Mouse (Mus musculus) spleen, adult 2 months (tissue): Measurements from ENCODE around the gene Mrpl1. TPM values are rescaled to one million over a fixed set of nuclear protein-coding genes. Genes with fewer than 3 reads are reported as not detected.

Experiments
- DNase-seq, 2 experiments: peaks; one replicate each; pipeline versions ENCODE4 v3.0.0 to v3.0.0-alpha.2; 2012 to 2021; ENCODE audit warnings: low spot score in 2 of 2, low read depth in 1 of 2
- H3K27ac ChIP-seq: fragments of 200-500 bp; 2 replicates; pipeline ENCODE4 v1.5.1; 2012; ENCODE audit warnings: low read length, inconsistent platforms; ENCODE audit not compliant: insufficient read depth
- H3K27me3 ChIP-seq: fragments of 200-500 bp; 2 replicates; pipeline ENCODE4 v1.6.1; 2012; ENCODE audit warnings: mild to moderate bottlenecking, moderate library complexity, low read length, inconsistent platforms; ENCODE audit not compliant: control insufficient read depth, insufficient read depth
- H3K36me3 ChIP-seq: fragments of 200-500 bp; 2 replicates; pipeline ENCODE4 v1.6.1; 2012; ENCODE audit warnings: mild to moderate bottlenecking, low read length, inconsistent platforms; ENCODE audit not compliant: control insufficient read depth, insufficient read depth
- H3K4me1 ChIP-seq: fragments of 200-500 bp; 2 replicates; pipeline ENCODE4 v1.6.1; 2011; ENCODE audit warnings: inconsistent platforms; ENCODE audit not compliant: control insufficient read depth, insufficient read depth, insufficient read length
- H3K4me3 ChIP-seq: fragments of 200-500 bp; 2 replicates; pipeline ENCODE4 v1.5.1; 2011; ENCODE audit warnings: mild to moderate bottlenecking, inconsistent platforms; ENCODE audit not compliant: insufficient read depth, insufficient read length; ENCODE audit errors: extremely low read depth
- CTCF ChIP-seq: fragments of 200-500 bp; IDR thresholded peaks from 2 replicates; pipeline ENCODE4 v1.5.1; 2011; ENCODE audit warnings: mild to moderate bottlenecking, inconsistent platforms; ENCODE audit not compliant: insufficient read depth, insufficient read length, insufficient replicate concordance; ENCODE audit errors: extremely low read depth
- POLR2A ChIP-seq: fragments of 200-500 bp; IDR thresholded peaks from 2 replicates; pipeline ENCODE4 v1.6.1; 2011; ENCODE audit warnings: low read depth, low read length, inconsistent platforms
- WGBS: fragments of 180-500 bp; shearing (Covaris S2); methylation state at CpG from one replicate; pipeline ENCODE4 v1.1.7; 2018; 5-methylcytosine and 5-hydroxymethylcytosine counted together
- polyA plus RNA-seq: library from polyadenylated mRNA; depleted of rRNA; stranded (reverse); fragments of >200 nt; gene quantifications from 2 replicates; pipeline ENCODE4 v1.2.3, GENCODE M21; 2012

The Mrpl1 gene
- polyA plus RNA-seq, 1 experiment, result 1.1 TPM

DNA sequence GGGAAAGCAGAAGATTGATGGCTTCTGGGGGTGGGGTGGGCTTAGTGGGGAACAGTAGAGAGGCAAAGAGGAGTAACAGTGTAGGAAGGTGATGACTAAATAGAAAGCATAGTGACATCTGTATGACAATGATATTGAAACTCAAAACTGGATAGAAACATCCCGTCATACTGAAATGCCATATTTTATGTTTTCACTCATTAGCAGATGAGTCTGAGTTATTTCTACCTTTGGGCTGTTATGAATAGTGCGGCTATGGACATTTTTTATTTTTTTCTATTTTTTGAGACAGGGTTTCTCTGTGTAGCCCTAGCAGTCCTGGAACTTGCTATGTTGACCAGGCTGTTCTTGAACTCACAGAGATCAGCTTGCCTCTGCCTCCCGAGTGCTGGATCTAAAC is 13.7 kb downstream of the Mrpl1 start:
- Histone ChIP-seq H3K27me3 (no peaks in the 10 kb centered on the region), H3K4me3 (no peak overlapping the region), H3K27ac (no peak overlapping the region), H3K4me1 (peaks cover 13% of the 10 kb centered on the region; the same call in 1 of the 2 replicates), H3K36me3 (peaks cover 8% of the 10 kb centered on the region)
- TF ChIP-seq POLR2A (no peak), CTCF (no peak)
- no peak for DNase-seq
- WGBS, result 91% methylated on average over 3 of the region's 3 CpGs

- no peak for DNase-seq
- peaks cover 18% of the 10 kb centered on the region for H3K36me3 ChIP-seq
- no peaks in the 10 kb centered on the region for H3K27me3 ChIP-seq
- no peak overlapping the region for H3K27ac ChIP-seq
- 93% methylated on average over 8 of the region's 8 CpGs for WGBS
- H3K4me3 ChIP-seq, result no peak overlapping the region
- peaks cover 5% of the 10 kb centered on the region; the same call in 1 of the 2 replicates for H3K4me1 ChIP-seq
- TF ChIP-seq POLR2A, result no peak
- no peak for TF ChIP-seq CTCF
Measured at GRCm38 (mm10) chr5:96226490-96226889, 17.2 kb downstream of the Mrpl1 start.

DNA sequence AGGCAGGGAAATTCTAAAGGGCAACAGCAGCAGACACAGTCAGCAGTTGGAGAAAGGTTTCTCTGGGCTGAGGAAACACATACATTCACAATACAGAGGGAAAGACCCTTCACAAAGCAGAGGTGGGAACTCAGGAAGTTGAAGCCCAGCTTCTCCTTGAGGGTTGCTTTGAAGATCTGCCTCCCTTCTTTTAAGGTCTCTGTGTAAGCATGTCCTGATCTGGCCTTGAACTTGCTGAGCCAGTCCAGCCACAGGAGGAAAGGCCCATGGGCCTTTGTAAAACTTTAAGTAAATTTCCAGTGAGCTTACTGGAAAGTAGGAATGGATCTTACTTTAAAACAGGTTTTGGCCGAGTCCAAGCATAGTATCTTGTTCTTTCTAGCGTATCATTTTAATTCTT is 19.7 kb downstream of the Mrpl1 start:
- Histone ChIP-seq H3K4me3 (no peak overlapping the region), H3K4me1 (no peaks in the 10 kb centered on the region), H3K36me3 (peaks cover 19% of the 10 kb centered on the region), H3K27ac (no peak overlapping the region), H3K27me3 (no peaks in the 10 kb centered on the region)
- DNase-seq, result no peak
- WGBS, result 92% methylated on average over 2 of the region's 2 CpGs
- no peak for TF ChIP-seq POLR2A
- TF ChIP-seq CTCF, result no peak

- H3K36me3 ChIP-seq, result peaks cover 8% of the 10 kb centered on the region
- H3K27ac ChIP-seq, result no peak overlapping the region
- TF ChIP-seq POLR2A (no peak), CTCF (no peak)
- DNase-seq, result no peak
- no peaks in the 10 kb centered on the region for H3K27me3 ChIP-seq
- no peak overlapping the region for H3K4me3 ChIP-seq
- WGBS, result 45% methylated on average over 5 of the region's 5 CpGs
- no peaks in the 10 kb centered on the region for H3K4me1 ChIP-seq
Measured at GRCm38 (mm10) chr5:96238797-96239196, 29.5 kb downstream of the Mrpl1 start.

GRCm38 (mm10) chr5:96240856-96241255 is 31.6 kb downstream of the Mrpl1 start:
- no peak for TF ChIP-seq CTCF
- TF ChIP-seq POLR2A, result no peak
- Histone ChIP-seq H3K27ac (no peak overlapping the region), H3K27me3 (no peaks in the 10 kb centered on the region), H3K36me3 (peaks cover 7% of the 10 kb centered on the region), H3K4me1 (no peaks in the 10 kb centered on the region), H3K4me3 (no peak overlapping the region)
- WGBS, result 88% methylated on average over 1 of the region's 1 CpGs
- DNase-seq, result no peak

DNA sequence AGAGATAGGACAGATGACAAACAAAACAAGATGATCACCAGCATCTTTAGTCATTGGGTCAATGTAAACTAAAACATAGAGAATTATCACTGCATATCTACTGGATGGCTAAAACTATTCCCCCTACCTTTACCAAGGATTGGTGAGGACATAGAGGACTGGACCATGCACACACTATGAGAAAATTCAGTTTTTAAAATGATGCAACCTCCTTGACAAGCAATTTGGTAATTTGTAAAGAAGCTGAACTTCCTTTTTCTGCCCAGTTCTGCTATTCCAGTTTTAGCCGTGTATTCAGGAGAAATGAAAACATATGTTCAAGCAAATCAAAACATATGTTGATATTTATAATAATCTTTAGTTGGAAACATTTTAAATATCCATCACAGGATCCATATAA is 35.2 kb downstream of the Mrpl1 start:
- DNase-seq, result no peak
- Histone ChIP-seq H3K36me3 (peaks cover 5% of the 10 kb centered on the region), H3K4me1 (no peaks in the 10 kb centered on the region), H3K4me3 (no peak overlapping the region), H3K27ac (no peak overlapping the region), H3K27me3 (no peaks in the 10 kb centered on the region)
- TF ChIP-seq CTCF, result no peak
- no peak for TF ChIP-seq POLR2A
- 45% methylated on average over 1 of the region's 1 CpGs for WGBS

GRCm38 (mm10) chr5:96253995-96254394 is 44.7 kb downstream of the Mrpl1 start:
- Histone ChIP-seq H3K27ac (no peak overlapping the region), H3K27me3 (no peaks in the 10 kb centered on the region), H3K36me3 (peaks cover 1% of the 10 kb centered on the region), H3K4me3 (no peak overlapping the region), H3K4me1 (no peaks in the 10 kb centered on the region)
- 93% methylated on average over 2 of the region's 2 CpGs for WGBS
- DNase-seq, result no peak
- no peak for TF ChIP-seq POLR2A
- TF ChIP-seq CTCF, result no peak
